Mouse (Mus musculus): ENCODE results near the gene Pah. TPM values are rescaled to one million over a fixed set of nuclear protein-coding genes. Genes with fewer than 3 reads are reported as not detected.

Pah gene
- not detected in 3 replicates for total RNA-seq (2017)

DNA sequence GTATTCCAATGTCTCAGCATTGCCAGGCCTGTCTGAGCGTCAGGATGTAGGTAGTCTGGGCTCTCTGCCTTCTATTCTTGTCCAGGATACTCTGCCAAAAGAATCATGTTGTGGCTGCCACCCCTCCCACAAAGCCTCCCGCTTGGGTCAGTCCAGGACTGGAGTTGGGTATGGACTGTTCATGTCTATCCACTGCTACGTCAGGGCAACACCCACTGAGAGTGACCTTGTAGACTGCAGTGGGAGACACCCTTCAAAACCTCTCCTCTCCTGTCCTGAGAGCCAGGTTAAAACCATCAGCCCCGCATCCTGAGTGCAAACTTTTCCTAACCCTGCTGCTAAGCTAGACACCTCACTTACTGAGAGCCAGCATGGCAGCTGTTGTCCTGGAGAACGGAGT lies at the start of gene Pah:
Pah (plus strand) TSS at position 150 of the 400 bp plus-strand sequence.
- no peak for ATAC-seq (replicated peaks; ENCODE audit: insufficient number of reproducible peaks, low FRiP score, low TSS enrichment, poor library complexity, severe bottlenecking)

DNA sequence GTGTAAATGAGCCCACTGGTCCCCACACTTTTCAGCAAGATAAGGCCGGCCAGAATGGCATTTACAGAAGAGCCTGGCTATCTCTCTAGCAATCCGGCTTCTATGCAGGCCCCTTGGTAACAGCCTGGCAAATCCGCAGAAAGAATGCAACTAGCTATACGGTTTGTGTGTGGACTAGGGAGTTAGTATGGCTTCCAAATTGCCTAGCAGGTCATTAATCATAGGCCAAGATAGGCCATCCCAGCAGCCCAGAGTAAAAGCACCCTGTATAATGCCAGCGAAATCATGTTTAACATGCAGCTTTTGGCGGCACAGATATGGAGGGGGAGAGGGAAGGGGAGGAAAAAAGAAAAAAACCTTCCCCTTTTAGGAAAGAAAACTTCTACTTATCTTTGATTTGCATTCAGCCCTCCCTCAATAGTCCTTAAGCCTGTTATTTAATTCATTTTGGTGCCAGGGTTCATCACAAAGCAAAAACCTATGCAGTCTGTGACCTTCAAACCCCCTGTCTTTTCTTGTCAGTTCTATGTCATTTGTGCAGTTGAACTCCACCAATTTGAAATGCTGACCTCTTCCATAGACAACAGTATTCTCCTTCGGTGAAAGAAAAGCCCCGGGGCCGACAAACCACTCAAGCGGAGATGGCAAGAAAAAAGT lies 48.0 kb upstream of the Pah start:
- no peak for ATAC-seq (replicated peaks; ENCODE audit: insufficient number of reproducible peaks, low FRiP score, low TSS enrichment, poor library complexity, severe bottlenecking)

DNA sequence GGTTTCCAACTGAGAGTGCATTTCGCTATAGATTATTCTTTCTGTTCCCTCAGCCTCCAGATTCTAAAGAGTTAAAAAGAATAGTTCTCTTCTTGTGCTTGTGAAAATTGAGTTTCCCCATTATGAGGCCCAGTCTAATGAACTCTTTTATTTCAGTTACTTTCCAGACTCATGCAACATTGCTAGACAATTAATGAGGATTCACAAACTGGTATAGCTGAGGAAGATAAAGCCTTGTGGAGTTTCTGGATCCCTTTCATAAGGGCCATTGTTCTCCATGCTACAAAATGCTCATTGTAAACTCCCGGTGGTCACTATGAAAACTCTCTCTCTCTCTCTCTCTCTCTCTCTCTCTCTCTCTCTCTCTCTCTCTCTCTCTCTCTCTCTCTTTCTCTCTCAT lies 46.6 kb upstream of the Pah start:
- ATAC-seq (replicated peaks; ENCODE audit: insufficient number of reproducible peaks, low FRiP score, low TSS enrichment, poor library complexity, severe bottlenecking) = no peak

DNA sequence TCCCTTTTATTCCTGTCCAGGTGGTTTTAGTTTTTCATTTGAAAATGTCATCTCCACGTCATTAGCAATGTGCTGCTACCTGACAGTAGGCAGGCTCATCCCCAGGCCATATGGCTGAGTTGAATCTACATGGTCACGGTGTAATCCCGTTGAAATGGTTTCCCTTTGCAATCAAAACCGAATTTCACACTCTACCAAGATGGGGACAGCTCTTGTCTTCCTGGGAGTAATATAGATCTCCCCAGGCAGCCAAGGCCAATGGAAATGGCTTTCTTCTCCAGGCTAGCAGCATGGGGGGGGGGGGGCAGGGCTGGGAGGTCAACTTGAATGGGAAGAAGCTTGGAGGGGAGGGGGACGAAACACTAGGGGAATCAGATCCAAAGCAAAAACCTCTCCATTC lies 43.7 kb upstream of the Pah start:
- no peak for ATAC-seq (replicated peaks; ENCODE audit: insufficient number of reproducible peaks, low FRiP score, low TSS enrichment, poor library complexity, severe bottlenecking)

DNA sequence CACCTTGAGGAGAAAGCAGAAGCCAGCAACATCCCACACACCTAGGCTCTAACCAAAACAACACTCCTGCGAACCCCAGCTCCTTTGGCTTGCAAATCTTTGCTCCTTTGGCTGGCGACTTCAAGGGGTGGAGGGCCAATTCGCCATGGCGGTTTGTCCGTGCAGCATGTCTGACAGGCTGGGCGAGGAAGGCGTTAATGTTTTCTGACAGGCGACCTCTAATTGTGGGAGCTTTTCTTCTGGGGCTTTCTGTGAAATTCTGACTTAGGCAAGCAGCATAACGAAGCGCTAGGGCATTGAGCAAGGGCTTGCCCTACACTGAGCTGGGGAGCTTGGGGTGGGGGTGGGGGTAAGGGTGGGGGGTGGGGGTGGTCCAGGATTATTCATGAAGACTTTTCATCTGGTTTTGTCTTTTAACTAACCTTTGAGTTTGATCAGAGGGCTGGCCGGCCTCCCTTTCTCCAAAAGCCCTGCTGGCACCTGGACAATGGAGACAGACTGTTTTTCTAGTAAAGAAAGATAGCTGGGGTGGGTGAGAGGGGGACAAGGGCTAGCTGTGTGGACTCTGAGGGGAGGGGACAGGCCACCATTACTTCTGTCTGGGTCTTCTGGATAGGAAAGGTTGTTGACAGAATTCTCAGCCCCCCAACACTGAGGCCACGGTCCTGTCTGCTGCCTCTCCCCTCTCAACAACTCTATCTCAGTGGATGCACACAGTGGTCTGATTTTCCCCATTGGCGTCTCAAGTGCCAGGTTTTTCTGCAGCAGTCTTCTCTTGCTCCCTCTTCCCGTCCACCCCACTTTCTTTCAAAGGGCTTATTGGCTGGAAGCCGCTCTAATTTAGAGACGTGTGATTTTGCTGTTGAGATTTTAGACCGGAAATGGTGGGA lies 36.5 kb upstream of the Pah start:
- no peak for ATAC-seq (replicated peaks; ENCODE audit: insufficient number of reproducible peaks, low FRiP score, low TSS enrichment, poor library complexity, severe bottlenecking)

DNA sequence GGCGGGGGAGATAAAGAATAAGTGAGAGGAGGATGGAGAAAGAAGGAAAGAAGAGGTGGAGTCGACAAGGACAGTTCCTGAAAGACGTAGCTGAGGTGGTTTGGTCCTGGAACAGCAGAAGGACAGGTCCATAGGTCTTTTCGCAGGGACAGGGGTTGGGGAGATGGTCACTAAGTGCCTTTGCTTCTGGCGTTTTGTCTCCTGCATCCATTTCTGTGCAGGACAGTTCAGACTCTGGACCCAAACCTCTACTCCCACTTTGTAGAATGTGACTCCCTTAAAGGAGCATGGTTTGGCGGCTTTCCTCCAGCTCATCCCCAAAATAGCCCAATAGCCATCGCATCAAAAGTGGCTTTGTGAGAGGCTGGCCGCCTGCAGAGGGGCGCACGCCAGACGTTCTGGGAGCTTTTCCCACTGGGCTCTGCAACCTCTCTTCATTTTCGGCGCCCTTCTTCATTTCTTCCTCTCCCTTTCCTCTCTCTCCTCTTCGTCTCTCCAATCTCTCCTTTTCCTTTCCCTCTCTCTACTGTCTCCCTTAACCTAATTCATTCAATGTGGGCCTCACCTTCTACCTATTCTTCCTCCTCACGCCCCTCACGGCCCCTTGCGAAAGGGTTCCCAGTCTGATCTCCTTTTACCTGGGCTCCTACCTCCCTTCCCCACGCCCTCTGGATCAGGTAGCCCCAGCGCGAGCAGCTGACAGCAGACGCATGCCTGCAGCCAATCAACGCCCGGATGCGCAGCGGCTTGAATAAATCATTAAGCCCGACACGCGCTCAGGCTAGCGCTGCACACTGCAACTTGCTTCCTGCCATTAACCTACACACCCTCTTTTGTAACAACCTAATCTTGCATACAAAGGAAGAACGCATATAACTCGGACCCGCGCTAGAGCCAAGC lies 35.6 kb upstream of the Pah start:
- ATAC-seq (replicated peaks; ENCODE audit: insufficient number of reproducible peaks, low FRiP score, low TSS enrichment, poor library complexity, severe bottlenecking) = no peak

DNA sequence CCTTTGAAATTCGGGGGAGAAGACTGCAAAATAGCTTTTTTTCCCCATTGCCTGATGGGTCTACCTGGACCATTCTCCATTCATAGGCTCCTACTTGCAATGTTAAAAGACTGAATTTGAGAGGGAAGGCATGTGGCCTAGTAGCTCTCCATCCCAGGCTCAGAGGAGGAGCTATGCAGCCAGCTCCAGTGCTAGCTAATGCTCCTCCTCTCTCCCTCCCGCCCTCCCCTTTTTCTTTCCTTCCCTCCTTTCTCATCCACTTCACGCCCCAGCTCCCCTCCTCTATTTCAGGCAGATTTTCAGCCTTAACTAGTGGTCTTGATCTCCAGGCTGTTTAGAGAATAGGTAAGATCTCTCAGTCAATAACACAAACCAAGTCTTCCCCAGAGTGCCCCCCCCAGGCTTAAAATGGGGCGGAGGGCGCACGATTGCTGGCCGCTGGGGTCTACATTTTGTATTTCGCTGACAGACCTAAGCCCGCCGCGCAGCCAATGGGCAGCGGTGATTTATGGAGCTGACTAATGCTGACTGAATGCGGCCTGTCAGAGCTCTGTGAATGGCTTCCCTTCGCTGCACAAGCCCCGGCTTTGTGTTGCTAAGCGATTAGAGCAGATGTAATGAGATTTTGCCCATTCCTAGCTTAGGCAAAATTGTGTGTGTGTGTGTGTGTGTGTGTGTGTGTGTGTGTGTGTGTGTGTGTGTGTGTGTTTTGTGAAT lies 33.0 kb upstream of the Pah start:
- ATAC-seq (replicated peaks; ENCODE audit: insufficient number of reproducible peaks, low FRiP score, low TSS enrichment, poor library complexity, severe bottlenecking) = no peak

DNA sequence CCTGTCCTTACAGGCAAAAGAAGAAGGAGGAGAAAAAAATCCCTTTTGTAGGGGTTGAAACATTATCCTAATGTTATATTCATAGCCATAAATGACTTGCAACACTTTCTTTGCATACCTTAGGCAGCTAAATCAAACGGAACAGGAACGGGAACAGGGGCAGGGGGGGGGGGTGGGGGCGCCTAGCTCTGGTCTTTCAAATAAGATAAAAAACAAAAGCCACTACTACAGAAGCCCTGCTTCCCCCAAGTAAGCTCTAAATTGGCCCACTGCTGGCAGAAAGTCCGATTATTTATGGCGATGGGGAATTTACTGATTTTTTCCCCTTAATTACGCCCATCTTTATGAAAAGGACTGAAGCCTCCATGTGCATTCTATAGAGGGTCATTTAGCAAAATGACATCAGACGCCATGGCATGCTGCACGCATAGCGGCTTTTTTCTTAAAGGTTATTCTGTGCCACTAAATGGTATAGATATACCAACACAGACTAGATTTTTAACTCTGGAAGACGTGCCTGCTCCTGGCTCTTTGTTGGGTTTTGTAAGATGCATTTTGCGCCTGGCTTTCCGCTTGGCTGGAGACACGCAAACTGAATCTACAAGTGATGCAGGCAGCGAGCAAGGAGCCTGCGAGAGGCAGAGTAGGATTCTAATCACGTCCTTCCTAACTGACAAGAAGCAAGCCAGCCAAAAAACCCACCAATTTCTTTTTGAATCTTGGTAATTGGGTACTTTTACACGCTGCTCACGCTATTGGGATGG lies 32.2 kb upstream of the Pah start:
- ATAC-seq (replicated peaks; ENCODE audit: insufficient number of reproducible peaks, low FRiP score, low TSS enrichment, poor library complexity, severe bottlenecking) = no peak

DNA sequence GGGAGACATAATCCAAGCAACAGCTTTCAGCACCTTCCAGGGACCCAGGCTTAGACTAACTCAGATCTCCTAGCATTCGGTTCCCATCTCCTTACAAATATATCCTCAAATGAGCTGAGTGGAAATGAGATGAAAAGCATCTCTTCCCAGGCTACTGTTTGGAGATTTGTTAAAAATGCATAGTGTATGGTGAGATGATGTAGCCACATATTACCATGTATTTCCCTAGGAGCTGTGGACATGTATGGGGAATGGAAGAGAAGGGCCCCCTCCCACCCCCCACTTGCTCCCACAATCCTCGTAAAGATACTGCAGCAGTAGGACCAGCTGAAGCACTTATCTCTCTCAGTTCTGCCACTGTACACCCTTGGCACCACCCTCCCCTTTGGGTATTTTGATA lies 31.3 kb upstream of the Pah start:
- ATAC-seq (replicated peaks; ENCODE audit: insufficient number of reproducible peaks, low FRiP score, low TSS enrichment, poor library complexity, severe bottlenecking) = no peak

DNA sequence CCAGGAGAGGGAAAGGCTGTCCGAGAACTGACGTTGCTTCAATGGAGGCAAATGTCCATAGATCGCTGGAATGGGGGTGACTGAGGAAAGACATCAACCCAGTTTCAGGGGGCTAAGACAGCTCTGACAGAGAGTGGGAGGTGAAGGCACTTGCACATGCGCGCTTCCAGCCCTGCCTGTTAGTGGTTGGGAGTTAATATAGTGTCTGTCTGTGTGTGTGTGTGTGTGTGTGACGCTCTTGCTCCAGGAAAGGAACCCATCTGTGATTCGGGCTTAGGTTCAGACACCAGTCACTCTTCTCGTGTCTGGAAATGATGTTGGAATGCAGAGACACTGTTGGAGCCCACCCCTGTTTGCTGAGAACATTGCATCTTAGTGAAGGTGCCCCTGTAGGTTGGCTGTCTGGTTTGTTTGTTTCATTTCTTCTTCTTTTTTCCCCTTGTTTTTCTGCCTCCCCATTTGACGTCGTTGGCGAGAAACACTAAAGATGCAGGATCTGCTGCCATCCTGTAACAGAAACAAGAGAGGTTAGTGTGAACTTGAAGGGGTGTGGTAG lies 30.0 kb upstream of the Pah start:
- no peak for ATAC-seq (replicated peaks; ENCODE audit: insufficient number of reproducible peaks, low FRiP score, low TSS enrichment, poor library complexity, severe bottlenecking)

DNA sequence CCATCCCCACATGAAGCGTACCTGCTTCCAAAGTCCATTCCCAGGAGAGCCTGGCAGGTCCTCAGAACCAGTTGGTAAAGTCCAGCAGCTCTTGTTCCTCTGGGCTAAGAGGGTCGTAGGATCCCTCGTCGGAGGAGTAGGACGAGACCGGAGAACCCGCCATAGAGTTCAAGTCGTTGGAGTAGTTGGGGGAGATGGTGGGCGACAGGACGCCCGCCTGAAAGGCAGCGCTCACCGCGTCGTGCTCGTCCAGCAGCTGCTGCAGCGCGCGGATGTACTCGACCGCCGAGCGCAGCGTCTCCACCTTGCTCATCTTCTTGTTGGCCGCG lies 29.3 kb upstream of the Pah start:
- no peak for ATAC-seq (replicated peaks; ENCODE audit: insufficient number of reproducible peaks, low FRiP score, low TSS enrichment, poor library complexity, severe bottlenecking)

DNA sequence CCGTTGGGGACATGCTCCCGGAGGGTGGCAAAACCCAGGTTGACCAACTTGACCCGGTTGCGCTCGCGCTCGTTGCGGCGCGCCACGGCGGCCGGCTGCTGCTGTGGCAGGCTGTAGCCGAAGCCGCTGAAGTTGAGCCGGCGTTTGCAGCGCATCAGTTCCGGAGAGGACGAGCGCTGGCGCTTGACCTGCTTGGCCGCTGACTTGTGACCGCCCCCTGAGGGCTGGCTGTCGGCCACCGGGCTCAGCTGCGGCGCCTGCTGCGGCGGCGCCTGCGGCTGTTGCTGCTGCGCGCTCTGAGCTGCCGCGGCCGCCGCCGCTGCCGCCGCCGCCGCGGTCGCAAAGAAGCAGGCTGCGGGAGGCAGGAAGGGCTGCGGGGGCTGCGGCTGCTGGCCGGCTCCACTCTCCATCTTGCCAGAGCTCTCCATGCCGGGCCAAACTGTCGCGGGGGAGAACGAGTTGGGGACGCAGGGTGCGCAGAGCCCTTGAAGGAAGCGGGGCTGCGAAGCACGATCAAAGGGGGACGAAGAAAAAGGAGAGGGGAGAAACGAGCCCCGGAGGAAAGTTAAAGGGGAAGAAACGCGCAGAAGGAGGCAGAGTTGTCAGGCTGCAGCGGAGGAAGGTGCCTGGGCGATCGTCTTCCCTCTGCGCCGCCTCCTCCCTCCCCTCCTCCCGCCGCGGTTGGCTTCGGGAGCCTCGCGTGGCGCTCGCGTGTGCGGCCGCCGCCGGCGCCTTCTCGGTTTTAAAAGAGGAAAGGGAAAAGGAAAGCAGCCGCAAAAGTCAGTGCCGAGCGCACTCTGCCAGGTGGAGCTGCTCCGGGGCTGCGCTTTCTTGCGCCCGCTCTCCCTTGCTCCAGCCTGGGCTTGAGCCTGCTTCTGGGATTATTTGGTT lies 28.7 kb upstream of the Pah start:
- ATAC-seq (replicated peaks; ENCODE audit: insufficient number of reproducible peaks, low FRiP score, low TSS enrichment, poor library complexity, severe bottlenecking) = no peak

DNA sequence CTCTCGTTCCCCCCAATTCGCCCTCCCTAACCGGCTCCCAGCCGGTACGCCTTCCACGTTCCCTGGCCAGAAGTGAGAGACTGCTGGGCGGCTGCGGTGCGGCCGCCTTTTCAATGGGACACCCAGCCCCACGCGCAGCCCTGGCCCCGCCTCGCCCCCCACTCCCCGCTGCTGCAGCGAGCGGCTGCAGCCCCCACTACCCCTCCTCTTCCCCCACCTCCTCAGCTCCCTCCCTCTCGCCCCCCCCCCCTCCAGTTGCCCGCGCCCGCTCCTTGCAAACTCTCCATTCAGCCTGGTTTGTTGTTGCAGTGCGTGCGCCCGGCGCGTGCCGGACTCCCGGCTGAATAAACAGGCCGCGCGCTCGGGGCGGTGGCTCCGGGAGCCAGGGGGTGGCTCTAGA lies 28.0 kb upstream of the Pah start, which contains the start of gene Ascl1:
Ascl1 (minus strand) TSS at position 85 of the 400 bp plus-strand sequence.
- no peak for ATAC-seq (replicated peaks; ENCODE audit: insufficient number of reproducible peaks, low FRiP score, low TSS enrichment, poor library complexity, severe bottlenecking)

DNA sequence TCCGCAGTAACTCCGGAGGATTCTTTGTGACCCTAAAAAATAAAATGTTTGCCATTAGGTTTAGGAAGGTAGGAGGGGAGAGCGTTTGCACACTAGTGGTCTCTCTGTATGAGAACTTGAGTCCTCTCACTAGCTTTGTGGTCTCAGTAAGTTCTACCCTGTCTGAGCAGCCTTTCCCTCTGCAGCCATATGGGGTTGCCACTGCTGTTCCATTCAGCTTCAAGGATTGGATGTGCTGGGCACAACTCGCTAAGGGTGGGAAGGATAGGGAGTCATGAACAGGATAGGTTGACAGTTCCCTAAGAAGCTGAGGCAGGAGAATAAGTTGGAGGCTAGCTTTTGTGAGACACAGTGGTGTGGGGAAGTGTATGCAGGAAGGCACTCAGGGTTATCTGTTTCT lies 27.4 kb upstream of the Pah start:
- ATAC-seq (replicated peaks; ENCODE audit: insufficient number of reproducible peaks, low FRiP score, low TSS enrichment, poor library complexity, severe bottlenecking) = no peak

DNA sequence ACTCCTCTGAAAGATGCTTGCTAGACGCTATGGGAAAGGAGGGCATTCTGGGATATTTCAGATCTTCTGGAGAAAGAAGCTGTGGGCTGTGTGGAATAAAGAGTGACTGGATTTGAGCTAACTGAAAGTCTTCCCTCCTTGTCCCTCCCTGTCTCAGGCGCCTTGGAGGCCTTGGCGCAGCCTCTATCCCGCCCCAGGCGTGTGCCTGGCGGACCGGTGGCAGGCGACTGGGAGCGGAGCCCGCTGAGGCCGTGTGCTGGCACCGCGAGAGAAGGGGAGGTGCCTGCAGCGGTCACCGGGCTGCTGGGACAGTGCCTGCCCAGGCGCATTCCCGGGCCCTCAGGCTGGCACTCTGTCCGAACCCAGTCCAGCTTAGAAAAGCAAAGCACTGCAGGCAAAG lies 27.0 kb upstream of the Pah start:
- no peak for ATAC-seq (replicated peaks; ENCODE audit: insufficient number of reproducible peaks, low FRiP score, low TSS enrichment, poor library complexity, severe bottlenecking)

DNA sequence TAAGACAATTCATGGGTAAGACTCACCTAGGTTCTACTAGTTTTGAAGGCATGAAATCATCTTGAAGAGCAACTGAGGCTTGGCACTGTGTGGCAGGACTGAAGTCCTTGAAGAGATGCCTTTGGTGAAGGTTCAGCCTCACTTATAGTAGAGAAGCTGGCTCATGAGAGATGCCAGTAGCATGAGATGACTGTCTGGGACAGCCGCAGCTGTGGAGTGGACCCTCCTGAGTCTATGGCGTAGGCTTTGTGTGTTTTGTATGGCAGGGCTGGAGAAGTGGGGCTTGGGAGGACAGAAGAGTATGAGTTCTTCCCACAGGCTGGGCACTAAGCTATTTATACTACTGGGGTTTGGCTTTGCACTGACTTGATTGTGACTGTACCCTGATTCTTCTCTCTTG lies 24.5 kb upstream of the Pah start:
- no peak for ATAC-seq (replicated peaks; ENCODE audit: insufficient number of reproducible peaks, low FRiP score, low TSS enrichment, poor library complexity, severe bottlenecking)

Measured in monocyte, adult 5-6 weeks (primary cell).